Mouse (Mus musculus) adipocyte (in vitro differentiated cells): ENCODE measurements at regions not wholly inside any gene's neighbourhood (a gene's known extent, or its start where the extent isn't known, plus 50 kb on each side); places are given as distances from the start of the nearest gene placed in this dataset.
"Not testable (repeated sequence)": the region's sequence is repeated elsewhere in the genome, so short reads cannot be mapped to it uniquely, and the experiment has no call there.

ENCODE experiments used
- DNase-seq: peaks from one replicate; pipeline ENCODE4 v3.0.0-alpha.2; 2016; ENCODE audit warnings: low spot score

- DNase-seq, result no peak
Measured at GRCm38 (mm10) chr13:45130516-45131249, 52.2 kb downstream of the Gm9817 start.

DNA sequence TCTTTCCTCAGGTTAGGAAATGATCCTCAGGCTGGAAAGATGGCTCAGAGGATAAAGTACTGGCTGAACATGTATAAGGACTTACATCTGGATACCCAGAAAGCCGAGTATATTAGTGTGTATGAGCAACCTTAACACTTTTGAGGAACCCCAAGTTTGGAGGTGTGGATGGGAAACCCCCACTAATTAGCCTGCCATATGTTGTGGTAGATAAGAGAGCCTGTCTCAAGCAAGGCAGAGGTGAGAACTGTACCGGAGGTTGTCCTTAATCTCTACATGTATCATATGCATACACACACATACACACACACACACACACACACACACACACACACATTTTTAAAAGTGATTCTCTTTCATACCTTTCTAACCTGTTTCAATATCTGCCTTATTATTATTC is 62.1 kb downstream of the Gm9817 start:
- no peak for DNase-seq

- DNase-seq, result no peak
Measured at GRCm38 (mm10) chr13:45145129-45145528, 66.6 kb downstream of the Gm9817 start.

GRCm38 (mm10) chr13:45156223-45156622 is 77.7 kb downstream of the Gm9817 start:
- no peak for DNase-seq

DNA sequence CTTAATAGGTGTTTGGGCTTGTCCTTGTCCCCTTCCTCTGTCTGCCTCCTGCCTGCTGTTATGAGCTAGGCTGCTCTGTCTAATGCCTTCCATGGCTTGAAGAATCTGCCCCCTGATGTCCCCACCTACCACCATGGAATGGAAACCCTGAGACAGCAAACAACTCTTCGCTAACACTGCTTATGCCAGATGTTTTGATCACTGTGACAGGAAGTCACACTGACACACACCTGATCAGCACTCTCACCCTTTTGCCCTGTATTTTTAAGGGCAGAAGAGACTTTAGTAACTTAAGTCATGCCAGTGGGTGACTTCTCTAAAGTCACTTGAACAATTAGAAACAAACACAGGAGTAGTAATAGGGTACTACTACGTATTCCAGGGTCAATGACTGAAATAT is 78.5 kb downstream of the Gm9817 start:
- DNase-seq, result no peak

GRCm38 (mm10) chr13:45160281-45160680 is 81.8 kb downstream of the Gm9817 start:
- DNase-seq, result no peak

- DNase-seq, result no peak
Measured at GRCm38 (mm10) chr13:45164001-45164778, 85.7 kb downstream of the Gm9817 start.

DNA sequence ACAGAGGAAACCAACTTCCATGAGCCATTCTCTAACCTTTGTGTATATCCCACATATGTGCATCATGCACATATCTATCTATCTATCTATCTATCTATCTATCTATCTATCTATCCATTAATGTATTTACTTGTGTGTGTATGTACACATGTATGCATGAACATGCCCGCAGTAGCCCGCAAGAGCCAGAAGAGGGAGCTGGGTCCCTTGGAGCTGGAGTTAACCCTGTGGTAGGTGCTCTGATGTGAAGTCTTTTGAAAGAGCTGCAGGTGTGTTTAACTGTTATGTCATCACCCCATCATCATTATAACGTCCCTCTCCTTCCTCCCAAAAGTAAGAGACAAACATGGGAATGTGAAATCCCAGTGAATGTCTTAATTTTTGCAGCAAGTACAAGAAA is 86.7 kb downstream of the Gm9817 start:
- DNase-seq, result no peak

- no peak for DNase-seq
Measured at GRCm38 (mm10) chr13:45169716-45170115, 91.2 kb downstream of the Gm9817 start.

DNA sequence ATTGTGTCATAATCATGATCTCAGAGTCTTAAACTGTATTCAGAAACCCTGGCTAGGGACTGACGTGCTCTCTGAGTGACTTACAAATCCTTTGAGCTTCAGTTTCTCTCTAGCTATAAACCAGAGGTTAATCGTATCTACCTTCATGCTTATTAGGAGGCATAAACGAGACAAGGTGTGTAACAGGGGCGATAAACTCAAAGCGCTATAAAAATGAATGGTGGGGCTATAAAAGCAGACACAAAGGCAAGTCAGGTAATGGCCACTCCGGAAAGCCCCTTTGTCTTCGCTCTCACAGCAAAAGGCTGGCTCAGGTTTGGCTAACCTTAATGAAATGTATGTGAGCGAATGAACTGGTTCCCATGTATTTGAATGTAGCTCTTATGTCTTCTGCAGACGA is 94.6 kb downstream of the Gm9817 start:
- no peak for DNase-seq

GRCm38 (mm10) chr13:45175711-45176205 is 97.3 kb downstream of the Gm9817 start:
- DNase-seq, result not testable (repeated sequence)

- DNase-seq, result no peak
Measured at GRCm38 (mm10) chr13:45181529-45182230, 103.2 kb downstream of the Gm9817 start.

DNA sequence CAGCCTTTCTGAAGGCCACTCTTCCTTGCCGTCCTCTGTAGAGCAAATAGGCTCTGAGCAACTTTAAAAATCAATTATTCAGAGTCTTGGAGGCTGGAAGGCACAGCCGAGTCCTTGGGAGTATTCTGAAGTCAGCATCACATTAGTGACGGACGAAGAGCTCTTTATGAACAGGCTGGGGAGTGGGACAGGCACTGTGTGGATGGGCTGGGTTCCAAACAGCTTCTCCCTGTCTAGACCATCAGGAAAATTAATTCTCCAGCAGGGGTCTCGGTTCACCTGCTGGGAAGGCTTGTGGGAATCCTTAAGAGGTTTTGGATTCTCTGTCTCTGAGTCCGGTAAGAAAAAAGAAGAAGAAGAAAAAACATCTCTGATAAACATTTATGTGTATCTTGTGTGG is 110.9 kb downstream of the Gm9817 start:
- DNase-seq, result no peak

DNA sequence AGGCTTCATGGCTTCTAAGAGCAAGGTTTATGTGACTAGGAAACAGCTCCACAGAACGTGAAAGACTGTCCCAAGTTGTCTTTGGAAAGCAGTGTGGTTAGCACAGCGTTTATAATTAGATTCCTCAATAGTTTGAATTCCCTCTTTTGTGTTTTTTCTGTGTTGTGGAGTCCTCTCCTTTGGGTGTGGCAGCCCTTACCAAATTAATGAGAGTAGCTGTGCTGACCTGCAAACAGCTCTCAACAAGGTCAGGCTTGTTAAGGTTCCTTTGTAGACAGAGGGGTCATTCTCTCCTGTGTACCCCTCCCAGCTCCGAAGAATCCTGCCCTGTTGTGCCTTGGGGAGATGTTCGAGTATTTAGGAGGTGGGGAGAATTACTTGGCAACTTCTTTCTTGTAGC is 111.7 kb downstream of the Gm9817 start:
- no peak for DNase-seq

DNA sequence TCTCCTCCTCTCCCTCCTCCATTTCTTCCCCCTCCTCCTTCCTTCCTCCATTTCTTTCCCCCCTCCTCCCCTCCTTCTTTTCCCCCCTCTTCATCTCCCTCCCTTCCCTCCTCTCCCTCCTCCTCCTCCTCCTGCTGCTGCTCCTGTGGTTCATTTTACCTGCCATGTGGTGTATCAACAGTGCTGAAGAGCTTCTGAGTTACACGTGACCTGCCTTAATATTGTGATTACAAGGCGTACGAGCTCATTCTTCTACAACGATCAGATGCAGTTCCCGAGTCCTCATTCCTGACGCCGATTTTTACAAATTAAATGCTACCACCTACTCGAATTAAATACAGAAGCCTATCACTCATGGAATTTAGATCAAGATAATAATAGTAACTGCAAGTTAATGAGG is 113.6 kb downstream of the Gm9817 start:
- no peak for DNase-seq

- DNase-seq, result no peak
Measured at GRCm38 (mm10) chr13:45195562-45195961, 117.1 kb downstream of the Gm9817 start.

GRCm38 (mm10) chr13:45196363-45196762 is 117.9 kb downstream of the Gm9817 start:
- no peak for DNase-seq

GRCm38 (mm10) chr13:45200511-45201120 is 122.1 kb downstream of the Gm9817 start:
- DNase-seq, result no peak

DNA sequence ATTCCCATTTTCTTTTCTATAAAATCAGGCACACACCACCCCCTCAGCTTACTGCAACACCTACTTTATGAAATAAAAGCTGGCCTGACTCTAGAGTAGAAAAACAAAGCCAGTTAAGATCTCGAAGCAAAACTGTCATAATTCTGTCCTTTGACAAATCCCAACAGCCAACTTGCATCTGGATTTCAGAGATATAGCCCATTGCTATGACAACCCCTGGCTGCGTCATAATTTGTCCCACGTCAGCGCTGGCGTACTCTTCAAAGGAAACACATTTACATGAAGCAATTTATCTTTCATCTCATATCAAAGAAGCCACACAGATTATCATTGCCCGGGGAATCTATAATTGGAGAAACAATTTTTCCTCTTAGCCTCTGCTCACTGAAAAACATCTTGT is 126.4 kb downstream of the Gm9817 start:
- DNase-seq, result no peak

GRCm38 (mm10) chr13:45208540-45209197 is 130.2 kb downstream of the Gm9817 start:
- no peak for DNase-seq

DNA sequence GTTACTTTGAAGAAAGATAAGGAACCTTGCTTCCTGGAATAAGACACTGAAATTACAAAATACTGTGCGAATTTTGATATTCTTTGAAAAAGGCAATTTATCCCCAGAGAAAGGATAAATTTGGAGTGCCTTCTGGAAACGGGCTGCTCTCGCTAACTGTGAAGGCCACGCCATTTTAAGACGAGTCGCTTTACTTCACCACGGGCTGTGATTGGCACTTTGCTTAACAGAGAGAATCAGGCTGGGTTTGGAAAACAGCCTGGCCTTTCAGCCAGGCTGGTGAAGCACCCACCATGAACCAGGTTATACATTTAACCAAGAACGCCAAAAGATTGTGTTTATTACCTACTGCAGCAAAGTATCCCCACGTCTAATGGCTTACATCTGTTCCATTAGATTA is 132.7 kb downstream of the Gm9817 start:
- DNase-seq, result no peak
